In genomic region chr17:25559634-25560033, GRCm38 (mm10) we compare ENCODE assay signal across 21 mouse cellular contexts. TPM values are rescaled to one million over a fixed set of nuclear protein-coding genes. Genes with fewer than 3 reads are reported as not detected.
DNase-seq lines count a peak whose midpoint lies in the region; ATAC-seq and TF ChIP-seq lines count a peak whose summit lies in the region.
"Had no signal": no experiment of that assay in that cellular context is flagged by ENCODE, and none has a peak within 500 bp of the region (broad histone marks: within the 10 kb centered on the region; RNA-seq: fewer than 3 reads in every experiment).

No protein-coding gene starts in this region.

- no peak overlapping the region for H3K4me2 ChIP-seq in forebrain, embryonic 12.5 days
- no peak overlapping the region for H3K4me2 ChIP-seq in forebrain, embryonic 11.5 days (ENCODE audit: low read depth, low read length, severe bottlenecking)
- H3K4me2 ChIP-seq: heart, embryonic 12.5 days; kidney, embryonic 15.5 days had no signal

- DNase-seq in forebrain, embryonic 11.5 days (ENCODE audit: low spot score) = no peak
- DNase-seq in left cerebral cortex, adult 2 months (ENCODE audit: extremely low spot score in 1 of 2, low spot score in 2 of 2) = no peak
- no peak for DNase-seq in left cerebral cortex, adult 8-10 months (ENCODE audit: low spot score in 2 of 2)
- peak; percentile 64 for DNase-seq in retina, postnatal 1 day
- no peak for DNase-seq in retina, embryonic 14.5 days (ENCODE audit: low spot score)
- no peak for DNase-seq in urinary bladder, adult 18-20 months (ENCODE audit: low spot score in 2 of 2)
- no peak for DNase-seq in cerebellum, adult 11 months
- DNase-seq: adrenal gland, postnatal 25 days; cerebellum, adult 9-11 months; gastrocnemius, postnatal 14 days; heart, adult 18-20 months; heart, postnatal 14 days; kidney, adult 11 months; kidney, postnatal 4 days; layer of hippocampus, adult 9-11 months; right cerebral cortex, postnatal 25 days had no signal

- ATAC-seq in forebrain, embryonic 12.5 days (ENCODE audit: low FRiP score) = no peak
- ATAC-seq in forebrain, embryonic 11.5 days (replicated peaks; ENCODE audit: low FRiP score) = no peak

- peaks cover 21% of the 10 kb centered on the region for H3K27me3 ChIP-seq in forebrain, embryonic 12.5 days
- no peaks in the 10 kb centered on the region for H3K27me3 ChIP-seq in forebrain, embryonic 11.5 days (ENCODE audit: control insufficient read depth, insufficient read depth, low read length)

- intact Hi-C loops in left cerebral cortex, adult 2 months (cut with DNase I) = no loop called here

- no peak overlapping the region for H3K9ac ChIP-seq in forebrain, embryonic 12.5 days
- no peak overlapping the region for H3K9ac ChIP-seq in forebrain, embryonic 11.5 days (ENCODE audit: low read length)
- H3K9ac ChIP-seq: kidney, embryonic 15.5 days had no signal

- 27% methylated on average over 4 of the region's 4 CpGs for WGBS in forebrain, embryonic 12.5 days
- WGBS in forebrain, embryonic 11.5 days = 23% methylated on average over 4 of the region's 4 CpGs

- no peak overlapping the region for H3K4me3 ChIP-seq in forebrain, embryonic 12.5 days (replicated peaks)
- no peak overlapping the region for H3K4me3 ChIP-seq in forebrain, embryonic 11.5 days (ENCODE audit: low read depth, low read length)
- no peak overlapping the region for H3K4me3 ChIP-seq in left cerebral cortex, adult 2 months
- H3K4me3 ChIP-seq: heart, embryonic 12.5 days; kidney, embryonic 15.5 days had no signal

- H3K4me1 ChIP-seq in forebrain, embryonic 12.5 days = peaks cover 67% of the 10 kb centered on the region
- H3K4me1 ChIP-seq in forebrain, embryonic 11.5 days (replicated peaks; ENCODE audit: control insufficient read depth, insufficient read depth, low read length) = peaks cover 40% of the 10 kb centered on the region

- peak overlapping the region; percentile 90; the same call in 1 of the 2 replicates for H3K27ac ChIP-seq in forebrain, embryonic 12.5 days
- H3K27ac ChIP-seq in forebrain, embryonic 11.5 days (ENCODE audit: low read depth, low read length) = no peak overlapping the region
- peak overlapping the region; percentile 19; the same call in 1 of the 2 replicates for H3K27ac ChIP-seq in left cerebral cortex, adult 2 months
- H3K27ac ChIP-seq: kidney, embryonic 15.5 days; macrophage had no signal

- H3K9me3 ChIP-seq in forebrain, embryonic 12.5 days = no peaks in the 10 kb centered on the region
- H3K9me3 ChIP-seq in forebrain, embryonic 11.5 days (ENCODE audit: control insufficient read depth, low read length) = no peaks in the 10 kb centered on the region
- H3K9me3 ChIP-seq: heart, embryonic 12.5 days; kidney, embryonic 15.5 days had no signal

- no peak for TF ChIP-seq CTCF in left cerebral cortex, adult 2 months (IDR thresholded peaks at IDR 0.05)

- no peaks in the 10 kb centered on the region for H3K36me3 ChIP-seq in forebrain, embryonic 12.5 days (replicated peaks)
- no peaks in the 10 kb centered on the region for H3K36me3 ChIP-seq in forebrain, embryonic 11.5 days (ENCODE audit: control insufficient read depth, insufficient read depth, low read length)
- H3K36me3 ChIP-seq: heart, embryonic 12.5 days; kidney, embryonic 15.5 days had no signal

RNA-seq across cellular contexts. Expression of gene Sox8, which starts 10.9 kb away (rescaled TPM):
- 10.3 and 15.1 TPM in 2 replicates for polyA plus RNA-seq in forebrain, embryonic 12.5 days (2016; fragmentation: Nextera tagmentation; extraction: Ambion mirVana)
- 7.3 and 7.5 TPM in 2 replicates for polyA plus RNA-seq in forebrain, embryonic 11.5 days (2014; fragmentation: Nextera tagmentation; extraction: Ambion mirVana)
- 10 to 100 TPM; 55.3 to 66.9 TPM for total RNA-seq in left cerebral cortex, adult 2 months (2021)
- 10 to 100 TPM; 49.8 to 68.7 (median 54.9) TPM for total RNA-seq in left cerebral cortex, adult 8-10 months (2022)
- total RNA-seq: liver, adult 2 months had no signal
- polyA plus RNA-seq: liver, adult 2 months; macrophage had no signal

RNA-seq across cellular contexts. Expression of gene Lmf1, which starts 19.3 kb away (rescaled TPM):
- polyA plus RNA-seq in forebrain, embryonic 12.5 days (2016; fragmentation: Nextera tagmentation; extraction: Ambion mirVana) = 17.8 and 21.0 TPM in 2 replicates
- 18.3 and 20.7 TPM in 2 replicates for polyA plus RNA-seq in forebrain, embryonic 11.5 days (2014; fragmentation: Nextera tagmentation; extraction: Ambion mirVana)
- 10 to 100 TPM; 22.0 to 25.4 TPM for total RNA-seq in left cerebral cortex, adult 2 months (2021)
- total RNA-seq in left cerebral cortex, adult 8-10 months (2022) = 10 to 100 TPM; 22.0 to 26.3 (median 24.6) TPM
